Mouse (Mus musculus) neural tube, embryonic 15.5 days (tissue): ENCODE data around the gene Ksr1. TPM values are rescaled to one million over a fixed set of nuclear protein-coding genes. Genes with fewer than 3 reads are reported as not detected.
A peak's percentile ranks its signal among the peaks of the same experiment; 100 is the strongest.

Source experiments
- ATAC-seq: fragments of 200-750 bp; cut with Nextera tagmentation; 2 replicates; pipeline ENCODE4 v1.8.0; 2017; ENCODE audit warnings: mild to moderate bottlenecking, moderate TSS enrichment, moderate library complexity; ENCODE audit not compliant: low FRiP score
- H3K27ac ChIP-seq: fragments of 300-500 bp; sonication (generic); replicated peaks from 2 replicates; pipeline ENCODE4 v1.5.1; 2015; ENCODE audit warnings: mild to moderate bottlenecking, inconsistent platforms
- H3K27me3 ChIP-seq: fragments of 300-500 bp; sonication (generic); replicated peaks from 2 replicates; pipeline ENCODE4 v1.6.1; 2015; ENCODE audit warnings: inconsistent platforms
- H3K36me3 ChIP-seq: fragments of 300-500 bp; sonication (generic); 2 replicates; pipeline ENCODE4 v1.6.1; 2015; ENCODE audit warnings: inconsistent platforms
- H3K4me1 ChIP-seq: fragments of 300-500 bp; sonication (generic); 2 replicates; pipeline ENCODE4 v1.6.1; 2015; ENCODE audit warnings: inconsistent platforms
- H3K4me2 ChIP-seq: fragments of 300-500 bp; sonication (generic); 2 replicates; pipeline ENCODE4 v1.6.1; 2015; ENCODE audit warnings: inconsistent platforms, mild to moderate bottlenecking, moderate library complexity
- H3K4me3 ChIP-seq: fragments of 300-500 bp; sonication (generic); replicated peaks from 2 replicates; pipeline ENCODE4 v1.5.1; 2015; ENCODE audit warnings: mild to moderate bottlenecking, inconsistent platforms
- H3K9ac ChIP-seq: fragments of 300-500 bp; sonication (generic); replicated peaks from 2 replicates; pipeline ENCODE4 v1.6.1; 2015; ENCODE audit warnings: mild to moderate bottlenecking, inconsistent platforms
- H3K9me3 ChIP-seq: fragments of 300-500 bp; sonication (generic); replicated peaks from 2 replicates; pipeline ENCODE4 v1.6.1; 2016; ENCODE audit warnings: inconsistent platforms
- WGBS: fragments of 180-500 bp; shearing (Covaris S2); methylation state at CpG from one replicate; pipeline ENCODE4 v1.1.7; 2015; ENCODE audit warnings: mixed read lengths; 5-methylcytosine and 5-hydroxymethylcytosine counted together
- polyA plus RNA-seq: library from polyadenylated mRNA; unstranded; fragments of >200 nt; fragmentation: Nextera tagmentation; extraction: Ambion mirVana; gene quantifications from 2 replicates; pipeline ENCODE4 v1.2.1, GENCODE M21; 2015

Ksr1 gene
- polyA plus RNA-seq, 1 experiment from 2014 or later = 5.8 TPM

DNA sequence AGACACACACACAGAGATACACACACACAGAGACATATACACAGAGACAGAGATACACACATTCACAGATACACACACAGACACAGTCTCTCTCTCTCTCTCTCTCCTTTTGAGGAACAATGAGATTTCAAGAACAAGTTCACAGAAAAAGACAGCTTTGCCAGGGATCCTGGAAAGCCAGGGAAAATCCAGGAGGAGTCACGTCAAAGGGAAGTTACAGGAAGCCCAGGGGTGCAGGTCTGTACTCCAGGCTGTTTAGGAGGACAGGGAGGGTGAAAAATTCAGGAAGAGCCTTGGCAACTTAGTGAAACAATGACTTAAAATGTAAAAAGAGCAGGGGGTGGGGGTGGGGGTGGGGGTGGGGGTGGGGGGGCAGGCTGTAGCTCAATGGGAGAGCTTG is 56.5 kb downstream of the Ksr1 start:
- Histone ChIP-seq H3K27me3 (no peaks in the 10 kb centered on the region), H3K36me3 (no peaks in the 10 kb centered on the region), H3K9me3 (no peaks in the 10 kb centered on the region), H3K9ac (no peak overlapping the region), H3K27ac (peak overlapping the region; percentile 11; the same call in 1 of the 2 replicates), H3K4me3 (no peak overlapping the region), H3K4me1 (peaks cover 29% of the 10 kb centered on the region), H3K4me2 (no peak overlapping the region)
- no peak for ATAC-seq
- WGBS = 82% methylated on average over 1 of the region's 1 CpGs

DNA sequence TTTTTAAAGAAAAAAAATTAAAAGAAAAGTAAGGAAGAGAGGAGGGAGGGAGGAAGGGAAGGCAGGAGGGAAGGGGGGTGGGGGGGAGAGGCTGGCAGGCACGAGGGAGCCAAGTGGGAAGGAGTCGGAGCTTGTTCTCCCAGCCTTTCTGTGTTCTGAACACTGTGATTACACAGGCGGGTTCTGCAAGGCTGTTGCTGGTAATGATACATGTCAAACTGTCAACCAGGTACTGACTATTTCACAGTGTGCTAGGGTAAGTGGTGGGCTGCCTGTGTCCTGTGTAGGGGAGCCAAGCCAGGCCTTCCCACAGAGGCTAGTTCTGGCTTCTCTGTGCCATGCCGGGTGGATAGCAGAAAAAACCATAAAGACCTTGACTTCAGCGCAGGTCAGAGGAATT is 57.2 kb downstream of the Ksr1 start:
- no peak overlapping the region for H3K4me2 ChIP-seq
- H3K36me3 ChIP-seq = no peaks in the 10 kb centered on the region
- H3K9ac ChIP-seq = no peak overlapping the region
- ATAC-seq = no peak
- 53% methylated on average over 5 of the region's 5 CpGs for WGBS
- H3K4me3 ChIP-seq = no peak overlapping the region
- no peaks in the 10 kb centered on the region for H3K27me3 ChIP-seq
- H3K9me3 ChIP-seq = no peaks in the 10 kb centered on the region
- H3K27ac ChIP-seq = peak overlapping the region; percentile 11; the same call in 1 of the 2 replicates
- peaks cover 22% of the 10 kb centered on the region for H3K4me1 ChIP-seq

DNA sequence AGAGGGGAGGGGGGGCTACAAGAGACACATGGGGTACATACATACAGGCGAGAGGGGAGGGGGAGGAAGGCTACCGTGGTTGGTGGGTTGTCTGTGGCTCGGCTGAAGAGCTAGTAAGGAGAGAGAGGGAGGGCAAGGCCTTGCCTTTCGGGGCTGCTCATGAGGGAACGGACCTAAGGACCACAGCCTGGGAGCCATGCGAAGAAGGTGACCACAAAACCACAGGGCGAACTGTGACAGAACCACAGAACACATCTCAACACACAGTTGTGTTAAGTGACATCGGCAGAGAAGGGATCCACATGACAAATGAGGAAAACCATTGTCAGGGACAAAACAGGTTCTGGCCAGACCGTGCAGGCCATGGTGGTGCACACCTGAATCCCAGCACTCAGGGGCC is 57.9 kb downstream of the Ksr1 start:
- Histone ChIP-seq H3K27me3 (no peaks in the 10 kb centered on the region), H3K4me3 (no peak overlapping the region), H3K9ac (no peak overlapping the region), H3K4me2 (no peak overlapping the region), H3K27ac (no peak overlapping the region), H3K4me1 (peaks cover 17% of the 10 kb centered on the region), H3K9me3 (no peaks in the 10 kb centered on the region), H3K36me3 (no peaks in the 10 kb centered on the region)
- 88% methylated on average over 9 of the region's 9 CpGs for WGBS
- ATAC-seq = no peak

DNA sequence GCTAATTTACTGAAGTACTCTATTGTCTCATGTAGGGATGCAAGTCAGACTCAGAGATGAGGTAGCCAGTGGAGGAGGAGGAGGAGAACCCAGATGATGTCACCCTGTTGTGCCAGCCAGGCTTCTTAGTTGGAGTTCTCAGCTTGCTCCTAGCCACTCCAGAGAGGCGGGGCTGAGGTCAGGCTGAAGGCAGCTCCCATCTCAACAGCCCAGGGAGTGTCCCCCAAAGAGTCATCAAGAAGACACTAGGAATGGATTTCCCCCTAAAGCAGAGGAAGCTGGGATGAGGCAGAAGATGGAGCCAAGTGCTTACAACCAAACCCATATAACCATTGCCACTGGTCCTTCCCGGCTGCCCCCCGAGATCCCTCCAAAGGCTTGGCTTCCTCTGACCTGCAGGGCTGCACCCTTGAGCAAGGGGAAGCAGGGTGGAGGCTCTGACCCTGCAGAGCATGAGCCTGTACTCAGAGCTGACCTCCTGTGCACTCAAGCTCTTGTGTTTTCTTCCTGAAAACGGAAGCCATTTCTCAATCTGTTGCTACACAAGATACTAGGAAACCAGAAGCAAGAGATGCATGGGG is 58.4 kb downstream of the Ksr1 start:
- 87% methylated on average over 4 of the region's 4 CpGs for whole genome bisulfite sequencing
- H3K9me3 ChIP-seq = no peaks in the 10 kb centered on the region
- H3K36me3 ChIP-seq = no peaks in the 10 kb centered on the region
- H3K4me2 ChIP-seq = no peak overlapping the region
- peaks cover 15% of the 10 kb centered on the region for H3K4me1 ChIP-seq
- H3K27me3 ChIP-seq = no peaks in the 10 kb centered on the region
- no peak overlapping the region for H3K27ac ChIP-seq
- no peak overlapping the region for H3K4me3 ChIP-seq
- no peak for ATAC-seq
- no peak overlapping the region for H3K9ac ChIP-seq

DNA sequence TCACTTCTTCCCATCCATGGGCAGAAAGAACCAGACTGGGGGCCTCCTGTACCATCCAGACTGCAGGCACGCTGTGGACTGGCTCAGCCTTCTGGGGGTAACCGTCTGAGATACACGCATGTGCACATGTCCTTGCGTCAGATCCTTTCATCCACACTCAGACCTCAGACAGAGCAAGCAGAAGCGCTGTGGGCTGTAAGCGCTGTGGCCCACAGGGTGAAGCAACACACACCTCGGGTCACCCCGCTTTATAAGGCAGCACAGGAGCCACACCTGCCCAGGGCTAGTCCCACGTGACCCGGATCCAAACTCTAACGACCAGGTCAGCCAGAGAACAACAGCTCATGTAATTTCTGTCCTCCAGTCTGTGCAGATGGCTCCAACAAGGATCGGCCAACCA is 59.4 kb downstream of the Ksr1 start:
- 93% methylated on average over 12 of the region's 12 CpGs for WGBS
- Histone ChIP-seq H3K27me3 (no peaks in the 10 kb centered on the region), H3K4me2 (no peak overlapping the region), H3K4me1 (peaks cover 12% of the 10 kb centered on the region), H3K9ac (no peak overlapping the region), H3K36me3 (no peaks in the 10 kb centered on the region), H3K27ac (no peak overlapping the region), H3K9me3 (no peaks in the 10 kb centered on the region), H3K4me3 (no peak overlapping the region)
- ATAC-seq = no peak

DNA sequence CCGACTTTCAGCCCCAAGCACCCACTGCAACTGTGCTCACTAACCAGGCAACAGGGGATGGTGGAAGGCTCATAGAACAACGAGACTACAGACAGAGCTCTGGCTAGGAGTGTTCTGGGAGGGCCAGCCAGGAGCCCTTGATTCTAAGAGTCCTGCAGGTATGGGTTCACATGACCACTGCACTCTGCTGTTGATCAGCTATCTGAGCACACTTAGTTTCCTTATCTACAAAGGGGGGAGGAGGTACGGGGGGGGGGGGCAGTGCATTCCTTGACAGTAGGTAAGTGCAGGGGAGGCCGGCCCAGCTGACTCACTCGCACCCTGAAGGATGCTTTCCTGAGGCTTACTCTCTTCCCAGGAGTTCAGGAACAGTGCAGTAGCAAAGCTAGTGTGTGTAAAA is 61.1 kb downstream of the Ksr1 start:
- no peaks in the 10 kb centered on the region for H3K36me3 ChIP-seq
- WGBS = 80% methylated on average over 5 of the region's 5 CpGs
- no peaks in the 10 kb centered on the region for H3K9me3 ChIP-seq
- ATAC-seq = no peak
- no peak overlapping the region for H3K4me2 ChIP-seq
- no peaks in the 10 kb centered on the region for H3K27me3 ChIP-seq
- no peak overlapping the region for H3K9ac ChIP-seq
- H3K4me3 ChIP-seq = no peak overlapping the region
- H3K4me1 ChIP-seq = peaks cover 22% of the 10 kb centered on the region
- no peak overlapping the region for H3K27ac ChIP-seq

DNA sequence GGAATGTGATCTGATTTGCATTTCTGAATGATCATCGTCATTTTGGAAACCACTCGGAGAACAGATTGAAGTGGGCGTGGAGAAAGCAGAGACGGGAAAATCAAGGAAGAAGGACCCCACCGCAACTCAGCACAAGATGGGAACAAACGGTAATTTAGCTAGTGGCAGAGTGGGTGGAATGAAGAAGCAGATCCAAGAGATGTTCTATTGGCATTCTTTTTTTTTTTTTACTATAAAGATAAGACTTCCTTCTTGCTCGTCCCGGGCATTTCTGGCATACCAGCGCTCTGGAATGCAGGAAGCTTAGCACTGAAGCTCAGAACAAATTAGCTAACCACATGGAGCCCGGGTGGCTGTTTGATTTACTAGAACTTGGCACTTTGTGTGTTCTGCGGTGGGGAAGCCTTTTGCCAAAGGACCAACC is 63.2 kb downstream of the Ksr1 start:
- Histone ChIP-seq H3K27me3 (no peaks in the 10 kb centered on the region), H3K9me3 (no peaks in the 10 kb centered on the region), H3K27ac (no peak overlapping the region), H3K36me3 (no peaks in the 10 kb centered on the region), H3K4me2 (no peak overlapping the region), H3K4me3 (no peak overlapping the region), H3K4me1 (peaks cover 17% of the 10 kb centered on the region; the same call in 1 of the 2 replicates), H3K9ac (no peak overlapping the region)
- 77% methylated on average over 11 of the region's 11 CpGs for WGBS
- no peak for ATAC-seq

DNA sequence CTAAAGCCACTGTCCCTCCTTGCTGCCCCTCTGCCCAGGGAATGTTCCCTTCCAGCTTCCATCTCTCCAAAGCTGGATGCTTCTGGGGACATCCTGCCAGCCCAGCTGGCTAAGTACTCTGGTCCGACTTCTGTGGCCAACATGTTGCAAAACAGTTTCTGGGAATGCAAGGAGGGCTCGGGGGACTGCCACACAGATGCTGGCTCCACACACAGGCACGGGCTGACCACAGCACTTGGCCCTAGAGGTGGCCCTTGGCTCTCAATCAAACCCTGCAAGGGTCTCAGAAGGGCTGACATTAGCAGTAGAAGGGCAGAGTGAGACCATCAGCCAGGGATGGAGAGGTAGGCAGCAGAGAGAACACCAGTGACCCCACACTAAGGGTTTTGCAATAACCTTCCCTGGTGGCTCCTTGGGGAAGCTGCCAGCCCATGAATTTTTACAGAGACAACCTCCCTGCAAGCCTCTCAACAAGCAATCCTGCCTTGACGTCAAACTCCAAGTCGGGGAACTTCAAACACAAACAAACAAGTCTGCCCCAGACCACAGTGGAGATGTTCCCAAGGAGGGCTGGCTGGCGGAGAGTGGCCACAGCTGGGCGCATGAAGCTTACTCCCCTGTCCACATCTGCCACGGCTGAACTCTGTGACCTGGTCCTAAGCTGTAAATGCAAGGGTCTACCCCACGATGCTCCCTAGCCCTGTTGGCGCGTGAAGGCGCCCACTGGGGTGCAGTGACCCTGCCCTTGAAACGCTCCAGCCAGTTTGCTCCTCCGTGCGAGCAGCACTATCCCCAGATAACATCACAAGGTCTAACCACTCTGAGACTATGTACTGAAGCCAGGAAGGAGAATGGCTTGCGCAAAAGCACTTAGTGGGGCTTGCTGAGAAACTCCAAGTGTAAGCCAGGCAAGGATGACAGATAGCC is 65.0 kb downstream of the Ksr1 start:
- 78% methylated on average over 16 of the region's 16 CpGs for WGBS
- no peak for ATAC-seq
- H3K9me3 ChIP-seq = no peaks in the 10 kb centered on the region
- H3K4me2 ChIP-seq = no peak overlapping the region
- no peak overlapping the region for H3K27ac ChIP-seq
- H3K36me3 ChIP-seq = no peaks in the 10 kb centered on the region
- no peaks in the 10 kb centered on the region for H3K27me3 ChIP-seq
- no peak overlapping the region for H3K9ac ChIP-seq
- H3K4me3 ChIP-seq = no peak overlapping the region
- H3K4me1 ChIP-seq = peaks cover 19% of the 10 kb centered on the region; the same call in 1 of the 2 replicates

DNA sequence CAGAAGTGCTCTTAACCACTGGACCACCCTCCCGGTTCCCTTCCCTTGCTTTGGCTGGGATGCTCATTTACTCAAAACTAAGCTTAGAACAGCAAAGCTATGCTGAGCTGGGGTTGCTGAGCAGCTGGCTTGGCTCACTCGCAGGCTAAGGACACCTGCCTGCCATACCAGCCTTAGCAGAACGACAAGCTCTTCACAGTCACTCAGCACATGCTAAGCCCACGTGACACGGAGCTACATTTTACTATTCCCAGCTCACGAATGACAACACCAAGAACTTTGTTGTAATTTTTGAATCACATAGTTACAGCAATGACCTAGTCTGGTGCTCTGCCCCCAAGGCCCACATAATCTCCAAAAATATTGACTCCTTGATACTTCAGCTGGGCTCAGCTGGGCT is 66.1 kb downstream of the Ksr1 start:
- 85% methylated on average over 6 of the region's 6 CpGs for WGBS

DNA sequence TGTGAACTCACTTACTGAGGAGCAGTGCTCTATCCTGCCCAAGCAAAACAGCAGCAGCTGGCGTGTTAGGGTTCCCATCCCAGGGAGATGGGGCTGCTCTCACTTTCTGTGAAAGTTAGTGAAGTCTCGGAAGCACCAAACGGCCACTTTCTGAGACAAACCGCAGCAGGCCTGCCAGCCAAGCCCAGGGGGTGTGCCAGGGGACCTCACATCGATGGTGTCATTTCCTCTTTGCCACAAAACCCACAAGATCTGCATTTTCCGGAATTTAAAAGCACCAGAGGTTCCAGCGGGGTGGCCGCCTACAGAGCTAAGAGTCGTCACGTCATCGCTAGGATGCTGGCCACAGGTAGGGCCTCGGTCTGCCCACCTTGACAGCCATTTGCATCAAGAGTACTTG is 69.7 kb downstream of the Ksr1 start:
- H3K36me3 ChIP-seq = peaks cover 10% of the 10 kb centered on the region; the same call in 1 of the 2 replicates
- no peak overlapping the region for H3K9ac ChIP-seq
- H3K4me1 ChIP-seq = peaks cover 15% of the 10 kb centered on the region; the same call in 1 of the 2 replicates
- no peaks in the 10 kb centered on the region for H3K9me3 ChIP-seq
- no peak overlapping the region for H3K4me2 ChIP-seq
- ATAC-seq = no peak
- no peak overlapping the region for H3K4me3 ChIP-seq
- 83% methylated on average over 12 of the region's 12 CpGs for WGBS
- no peaks in the 10 kb centered on the region for H3K27me3 ChIP-seq
- no peak overlapping the region for H3K27ac ChIP-seq

More for the DNA sequence above, 66.1 kb downstream of the Ksr1 start:
- peaks cover 20% of the 10 kb centered on the region; the same call in 1 of the 2 replicates for H3K4me1 ChIP-seq
- no peak for ATAC-seq
- H3K4me2 ChIP-seq = no peak overlapping the region
- H3K9ac ChIP-seq = no peak overlapping the region
- no peaks in the 10 kb centered on the region for H3K9me3 ChIP-seq
- no peaks in the 10 kb centered on the region for H3K27me3 ChIP-seq
- no peak overlapping the region for H3K27ac ChIP-seq
- no peaks in the 10 kb centered on the region for H3K36me3 ChIP-seq
- H3K4me3 ChIP-seq = no peak overlapping the region

DNA sequence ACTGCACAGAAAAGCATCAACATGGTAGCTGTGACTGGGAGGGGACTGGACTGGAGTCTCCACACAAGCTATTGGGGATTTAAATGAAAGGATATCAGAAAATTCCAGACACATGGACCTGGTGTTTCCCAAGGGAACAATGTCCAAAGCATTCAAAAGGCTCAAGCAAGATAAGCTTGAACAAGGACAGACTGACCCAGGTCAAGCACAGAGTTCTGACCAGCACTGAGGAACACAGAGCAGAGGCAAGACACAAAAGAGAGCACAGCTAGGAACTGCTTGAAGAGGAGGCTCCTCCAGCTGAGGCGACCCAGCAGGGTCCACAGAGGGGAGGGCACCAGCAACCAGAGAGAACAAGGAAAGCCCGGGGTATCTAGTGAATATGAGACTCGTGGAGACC is 71.2 kb downstream of the Ksr1 start:
- 80% methylated on average over 3 of the region's 3 CpGs for WGBS
- Histone ChIP-seq H3K27me3 (no peaks in the 10 kb centered on the region), H3K4me2 (no peak overlapping the region), H3K9ac (no peak overlapping the region), H3K27ac (no peak overlapping the region), H3K36me3 (peaks cover 10% of the 10 kb centered on the region; the same call in 1 of the 2 replicates), H3K4me3 (no peak overlapping the region), H3K4me1 (peaks cover 8% of the 10 kb centered on the region), H3K9me3 (no peaks in the 10 kb centered on the region)
- ATAC-seq = no peak

DNA sequence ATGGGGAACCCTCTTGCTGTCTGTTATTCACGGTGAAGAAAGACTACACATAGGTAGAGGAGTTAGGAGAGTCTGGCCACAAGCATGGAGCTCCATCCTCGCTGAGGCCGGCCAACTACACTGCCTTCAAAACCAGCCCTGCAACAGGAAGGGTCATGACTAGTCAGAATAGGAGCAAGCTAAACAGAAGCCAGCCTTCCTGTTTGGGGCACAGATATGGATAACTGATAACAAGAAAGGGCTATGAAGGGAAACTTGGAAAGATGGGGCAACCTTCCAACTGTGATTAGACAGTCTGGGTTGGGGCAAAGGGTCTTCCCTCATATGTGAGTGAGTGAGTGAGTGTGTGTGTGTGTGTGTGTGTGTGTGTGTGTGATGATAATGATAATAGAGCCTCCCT is 71.6 kb downstream of the Ksr1 start:
- H3K9me3 ChIP-seq = no peaks in the 10 kb centered on the region
- WGBS = 92% methylated on average over 3 of the region's 3 CpGs
- no peak for ATAC-seq

More for the DNA sequence above, 71.6 kb downstream of the Ksr1 start:
- no peak overlapping the region for H3K4me3 ChIP-seq
- H3K9ac ChIP-seq = no peak overlapping the region
- H3K27ac ChIP-seq = no peak overlapping the region
- H3K4me2 ChIP-seq = no peak overlapping the region
- no peaks in the 10 kb centered on the region for H3K27me3 ChIP-seq
- peaks cover 10% of the 10 kb centered on the region for H3K4me1 ChIP-seq
- peaks cover 10% of the 10 kb centered on the region; the same call in 1 of the 2 replicates for H3K36me3 ChIP-seq
